Mouse (Mus musculus) ES-Bruce4 (cell line): ENCODE measurements at regions not wholly inside any gene's neighbourhood (a gene's known extent, or its start where the extent isn't known, plus 50 kb on each side); places are given as distances from the start of the nearest gene placed in this dataset.

Experiments
- CTCF ChIP-seq: IDR thresholded peaks from one replicate; pipeline ENCODE4 v1.8.1; 2011; ENCODE audit warnings: low read depth, low read length
- EP300 ChIP-seq: IDR thresholded peaks from 2 replicates; pipeline ENCODE4 v1.6.1; 2011; ENCODE audit warnings: low read depth, low read length; ENCODE audit not compliant: insufficient read depth
- POLR2A ChIP-seq: IDR thresholded peaks from one replicate; pipeline ENCODE4 v1.8.1; 2011; ENCODE audit warnings: low read length; ENCODE audit not compliant: insufficient read depth

GRCm38 (mm10) chr2:144177920-144178319, 92.5 kb upstream of the Mgme1 start:
- TF ChIP-seq CTCF (no peak), POLR2A (no peak), EP300 (no peak)
